Mouse (Mus musculus) myocyte (in vitro differentiated cells): ENCODE results near the gene Aox2.

Source experiments
- CEBPB ChIP-seq: IDR thresholded peaks from 2 replicates; pipeline ENCODE4 v1.6.1; 2011; ENCODE audit warnings: mild to moderate bottlenecking, moderate library complexity; ENCODE audit not compliant: poor library complexity, insufficient read depth, severe bottlenecking
- E2F4 ChIP-seq: IDR thresholded peaks from one replicate; pipeline ENCODE4 v1.6.1; 2011; ENCODE audit warnings: mild to moderate bottlenecking, control low read depth, moderate library complexity; ENCODE audit not compliant: insufficient read depth
- MAX ChIP-seq: IDR thresholded peaks from one replicate; pipeline ENCODE4 v1.6.1; 2011; ENCODE audit warnings: low read depth, mild to moderate bottlenecking, control low read depth
- MYOG ChIP-seq, 3 experiments: IDR thresholded peaks; one replicate each; pipeline ENCODE4 v1.6.1; 2011; ENCODE audit warnings: control low read depth in 2 of 3, low read depth in 2 of 3, mild to moderate bottlenecking in 2 of 3; ENCODE audit not compliant: insufficient read length in 2 of 3, control insufficient read depth in 1 of 3, insufficient read depth in 1 of 3
- POLR2A ChIP-seq: IDR thresholded peaks from one replicate; pipeline ENCODE4 v1.6.1; 2011; ENCODE audit warnings: low read depth, mild to moderate bottlenecking, control low read depth, moderate library complexity; ENCODE audit not compliant: insufficient read length
- REST ChIP-seq: IDR thresholded peaks from one replicate; pipeline ENCODE4 v1.6.1; 2011; ENCODE audit warnings: mild to moderate bottlenecking, control low read depth, moderate library complexity; ENCODE audit not compliant: insufficient read depth, insufficient read length
- TCF12 ChIP-seq: IDR thresholded peaks from one replicate; pipeline ENCODE4 v1.6.1; 2011; ENCODE audit warnings: mild to moderate bottlenecking, control low read depth; ENCODE audit not compliant: poor library complexity, insufficient read depth, severe bottlenecking
- USF1 ChIP-seq: IDR thresholded peaks from one replicate; pipeline ENCODE4 v1.6.1; 2011; ENCODE audit warnings: low read depth, mild to moderate bottlenecking, control low read depth, moderate library complexity

GRCm38 (mm10) chr1:58304296-58304695 lies 26.2 kb downstream of the Aox2 start:
- TF ChIP-seq USF1 (no peak), REST (no peak), MAX (no peak), POLR2A (no peak), E2F4 (no peak), TCF12 (no peak), CEBPB (no peak), MYOG (IDR thresholded peaks at IDR 0.05; ENCODE audit: control insufficient read depth in 1 of 3, insufficient read depth in 1 of 3, insufficient read length in 2 of 3, low read depth in 2 of 3) (peak in 1 of 3 experiments; percentile 20)
